Mouse (Mus musculus) CH12.LX (cell line): ENCODE data around the gene Lrrc20. TPM values are rescaled to one million over a fixed set of nuclear protein-coding genes. Genes with fewer than 3 reads are reported as not detected.
A peak's percentile ranks its signal among the peaks of the same experiment; 100 is the strongest.

Experiments
- DNase-seq: peaks from one replicate; pipeline ENCODE4 v3.0.0-alpha.2; 2013; ENCODE audit errors: extremely low read depth
- H3K27ac ChIP-seq: 2 replicates; pipeline ENCODE4 v1.5.1; 2012; ENCODE audit warnings: low read depth, mild to moderate bottlenecking, control low read depth, moderate library complexity; ENCODE audit not compliant: insufficient read depth
- H3K27me3 ChIP-seq: replicated peaks from 2 replicates; pipeline ENCODE3; 2012; ENCODE audit warnings: inconsistent platforms
- H3K36me3 ChIP-seq, 2 experiments: replicated peaks in 1 of 2; 2 replicates each; pipeline versions ENCODE3 to v1.6.1; 2012; ENCODE audit warnings: inconsistent platforms in 1 of 2, low read length in 1 of 2, mild to moderate bottlenecking in 1 of 2, mixed read lengths in 1 of 2, moderate library complexity in 1 of 2; ENCODE audit not compliant: control insufficient read depth in 1 of 2, insufficient read depth in 1 of 2
- H3K4me1 ChIP-seq, 2 experiments: 2 replicates each; pipeline ENCODE4 v1.6.1; 2012; ENCODE audit warnings: inconsistent platforms in 1 of 2, moderate library complexity in 1 of 2; ENCODE audit not compliant: insufficient read depth in 2 of 2, control insufficient read depth in 1 of 2
- H3K4me2 ChIP-seq: 2 replicates; pipeline ENCODE4 v1.6.1; 2012; ENCODE audit warnings: low read depth, mild to moderate bottlenecking, control low read depth; ENCODE audit not compliant: poor library complexity, insufficient read depth, severe bottlenecking
- H3K4me3 ChIP-seq, 3 experiments: fragments of 150-350 bp in 1 of 3; sonication (generic) in 1 of 3; replicated peaks in 1 of 3; 2 replicates each; pipeline versions ENCODE3 to v1.5.1; 2011 to 2012; ENCODE audit warnings: low read depth in 2 of 3, low read length in 2 of 3, mild to moderate bottlenecking in 2 of 3, moderate library complexity in 2 of 3, control low read depth in 1 of 3, improper control_type of control experiment in 1 of 3, inconsistent platforms in 1 of 3, mixed read lengths in 1 of 3; ENCODE audit not compliant: poor library complexity in 1 of 3
- H3K79me2 ChIP-seq: replicated peaks from 2 replicates; pipeline ENCODE4 v1.6.1; 2012; ENCODE audit warnings: mild to moderate bottlenecking, moderate library complexity; ENCODE audit not compliant: control insufficient read depth, poor library complexity, insufficient read depth, severe bottlenecking; ENCODE audit errors: extremely low read depth
- H3K9ac ChIP-seq: 2 replicates; pipeline ENCODE4 v1.6.1; 2012; ENCODE audit warnings: low read depth, mild to moderate bottlenecking, control low read depth, moderate library complexity; ENCODE audit not compliant: insufficient read depth
- H3K9me3 ChIP-seq: replicated peaks from 2 replicates; pipeline ENCODE3; 2012; ENCODE audit warnings: low read length, inconsistent platforms, mixed read lengths
- EP300 ChIP-seq: IDR thresholded peaks from 2 replicates; pipeline ENCODE4 v1.6.1; 2011; ENCODE audit warnings: low read length, improper control_type of control experiment
- ETS1 ChIP-seq: conservative IDR thresholded peaks from 2 replicates; pipeline ENCODE4 v1.6.1; 2012; ENCODE audit warnings: low read depth, mild to moderate bottlenecking, inconsistent platforms, low read length, improper control_type of control experiment, moderate library complexity
- IRF4 ChIP-seq: IDR thresholded peaks from 2 replicates; pipeline ENCODE4 v1.6.1; 2014; ENCODE audit warnings: low read depth, mild to moderate bottlenecking, inconsistent platforms, low read length, improper control_type of control experiment
- JUN ChIP-seq: IDR thresholded peaks from 2 replicates; pipeline ENCODE4 v1.6.1; 2011; ENCODE audit warnings: low read depth, mild to moderate bottlenecking, low read length, improper control_type of control experiment, moderate library complexity; ENCODE audit not compliant: insufficient read depth
- JUND ChIP-seq: conservative IDR thresholded peaks from 2 replicates; pipeline ENCODE4 v1.6.1; 2011; ENCODE audit warnings: low read depth, low read length, improper control_type of control experiment
- KAT2A ChIP-seq: IDR thresholded peaks from 2 replicates; pipeline ENCODE4 v1.6.1; 2012; ENCODE audit warnings: low read length, improper control_type of control experiment, inconsistent platforms; ENCODE audit not compliant: insufficient replicate concordance
- MAZ ChIP-seq: IDR thresholded peaks from 2 replicates; pipeline ENCODE4 v1.6.1; 2012; ENCODE audit warnings: low read depth, mild to moderate bottlenecking, inconsistent platforms, low read length, improper control_type of control experiment, moderate library complexity
- MEF2A ChIP-seq: IDR thresholded peaks from 2 replicates; pipeline ENCODE4 v1.6.1; 2014; ENCODE audit warnings: low read depth, mild to moderate bottlenecking, inconsistent platforms, low read length, improper control_type of control experiment, borderline replicate concordance
- MYC ChIP-seq: IDR thresholded peaks from 2 replicates; pipeline ENCODE4 v1.6.1; 2011; ENCODE audit warnings: low read depth, mild to moderate bottlenecking, improper control_type of control experiment, low read length
- NRF1 ChIP-seq: IDR thresholded peaks from 2 replicates; pipeline ENCODE4 v1.6.1; 2014; ENCODE audit warnings: low read depth, mild to moderate bottlenecking, inconsistent platforms, low read length, improper control_type of control experiment, moderate library complexity
- PAX5 ChIP-seq: IDR thresholded peaks from 2 replicates; pipeline ENCODE4 v1.6.1; 2012; ENCODE audit warnings: low read length, inconsistent platforms, mixed read lengths
- POLR2A ChIP-seq: IDR thresholded peaks from 2 replicates; pipeline ENCODE4 v1.6.1; 2011; ENCODE audit warnings: low read depth, mild to moderate bottlenecking, improper control_type of control experiment, low read length
- RAD21 ChIP-seq: IDR thresholded peaks from 2 replicates; pipeline ENCODE4 v1.6.1; 2011; ENCODE audit warnings: low read depth, mild to moderate bottlenecking, low read length, improper control_type of control experiment, moderate library complexity
- SIN3A ChIP-seq: IDR thresholded peaks from 2 replicates; pipeline ENCODE4 v1.6.1; 2012; ENCODE audit warnings: low read length, improper control_type of control experiment, inconsistent platforms
- SMC3 ChIP-seq: IDR thresholded peaks from 2 replicates; pipeline ENCODE4 v1.6.1; 2011; ENCODE audit warnings: low read depth, low read length, improper control_type of control experiment
- TBP ChIP-seq: conservative IDR thresholded peaks from 2 replicates; pipeline ENCODE4 v1.6.1; 2011; ENCODE audit warnings: low read depth, low read length, improper control_type of control experiment
- TCF12 ChIP-seq: IDR thresholded peaks from 2 replicates; pipeline ENCODE4 v1.6.1; 2014; ENCODE audit warnings: low read depth, mild to moderate bottlenecking, inconsistent platforms, low read length, improper control_type of control experiment
- UBTF ChIP-seq: IDR thresholded peaks from 2 replicates; pipeline ENCODE4 v1.6.1; 2012; ENCODE audit warnings: low read depth, mild to moderate bottlenecking, inconsistent platforms, low read length, improper control_type of control experiment, moderate library complexity
- USF1 ChIP-seq: IDR thresholded peaks from 2 replicates; pipeline ENCODE4 v1.6.1; 2014; ENCODE audit warnings: low read depth, mild to moderate bottlenecking, inconsistent platforms, low read length, improper control_type of control experiment
- ZC3H11A ChIP-seq: IDR thresholded peaks from 2 replicates; pipeline ENCODE4 v1.6.1; 2012; ENCODE audit warnings: low read depth, mild to moderate bottlenecking, inconsistent platforms, low read length, improper control_type of control experiment
- ZKSCAN1 ChIP-seq: IDR thresholded peaks from 2 replicates; pipeline ENCODE4 v1.6.1; 2012; ENCODE audit warnings: low read depth, inconsistent platforms, low read length, improper control_type of control experiment, borderline replicate concordance
- ZMIZ1 ChIP-seq: IDR thresholded peaks from 2 replicates; pipeline ENCODE4 v1.6.1; 2012; ENCODE audit warnings: low read depth, mild to moderate bottlenecking, inconsistent platforms, low read length, improper control_type of control experiment
- dilution Hi-C: fragments of 300-500 bp; cut with MboI; formaldehyde crosslinking; loops from 2 replicates; pipeline ENCODE4 v1.14.3; 2020; ENCODE audit warnings: low sequenced_read_pairs; ENCODE audit not compliant: extremely low pct_unique_long_range_greater_than_20kb, extremely low pct_ligation_motif_present
- in situ Hi-C: fragments of 300-500 bp; cut with MboI; formaldehyde crosslinking; loops from 3 replicates; pipeline ENCODE4 v1.14.3; 2019; ENCODE audit warnings: low sequenced_read_pairs, low pct_ligation_motif_present, low pct_unique_long_range_greater_than_20kb, mixed read lengths
- polyA plus RNA-seq: library from polyadenylated mRNA; unstranded; fragments of >175 nt; gene quantifications from 2 replicates; pipeline ENCODE4 v1.2.1, GENCODE M21; 2012; ENCODE audit warnings: low read depth; ENCODE audit not compliant: insufficient read length
- total RNA-seq, 2 experiments: library from RNA; depleted of rRNA; stranded (reverse); fragments of 300-350 nt in 1 of 2; fragments of >200 nt in 1 of 2; gene quantifications; 2 replicates each; pipeline ENCODE4 v1.2.3; 2012 to 2014

The Lrrc20 gene
- total and polyA plus RNA-seq, 3 experiments = 8.0 to 13.7 (median 9.9) TPM

DNA sequence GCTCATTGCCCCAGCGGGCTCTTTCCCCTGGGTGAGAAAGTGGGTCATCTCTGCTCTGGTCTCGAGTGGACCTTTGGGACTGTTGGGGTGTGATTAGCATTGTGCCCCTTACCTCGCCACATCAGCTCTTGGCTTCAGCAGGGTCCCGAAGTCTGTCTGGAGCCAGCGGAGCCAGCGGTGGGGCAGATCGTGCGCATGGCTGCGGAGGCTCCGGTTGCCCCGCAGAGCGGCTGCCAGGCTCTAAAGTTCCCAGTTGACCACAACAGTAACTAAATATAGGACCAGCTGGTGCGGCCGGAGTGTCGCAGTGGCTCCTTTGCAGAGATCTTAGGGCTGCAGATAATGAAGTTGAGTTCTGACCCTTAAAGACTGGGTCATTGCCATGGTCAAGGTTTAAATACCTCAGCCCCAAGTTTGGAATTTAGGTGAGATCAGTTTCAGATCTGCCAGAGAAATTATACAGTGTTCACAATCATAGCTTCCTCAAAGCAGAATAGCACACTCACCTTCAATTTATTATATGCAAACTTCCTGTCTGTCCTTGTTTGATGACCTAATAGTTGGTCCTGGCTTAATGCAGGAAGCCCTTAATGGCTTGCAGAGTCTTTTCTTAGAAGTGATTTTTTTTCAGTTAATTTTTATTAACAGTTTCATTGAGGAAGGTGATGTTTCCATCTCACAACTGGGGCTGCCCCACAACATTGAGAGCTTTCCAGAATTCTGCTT, 1.0 kb downstream of the Lrrc20 start:
- peak overlapping the region; percentile 71 to 83 (median 73) for H3K4me3 ChIP-seq
- in situ Hi-C loops (loop anchor here (5.0 kb wide), 2 partner anchors 126 to 181 kb away; no protein-coding TSS in a partner anchor), dilution Hi-C loops (no loop called here)
- peaks cover 2% of the 10 kb centered on the region for H3K9me3 ChIP-seq
- H3K79me2 ChIP-seq = no peaks in the 10 kb centered on the region
- peaks cover 2 to 58% of the 10 kb centered on the region in 2 experiments; a peak in 3 of 4 replicates for H3K4me1 ChIP-seq
- H3K9ac ChIP-seq = peak overlapping the region; percentile 31
- peak overlapping the region; percentile 53 for H3K4me2 ChIP-seq
- TF ChIP-seq MYC (no peak), EP300 (no peak), IRF4 (no peak), MAZ (no peak), PAX5 (no peak), TCF12 (no peak)
- H3K27ac ChIP-seq = no peak overlapping the region
- no peak for DNase-seq
- peaks cover 2% of the 10 kb centered on the region for H3K27me3 ChIP-seq
- H3K36me3 ChIP-seq = peaks cover 0 to 12% of the 10 kb centered on the region in 2 experiments

DNA sequence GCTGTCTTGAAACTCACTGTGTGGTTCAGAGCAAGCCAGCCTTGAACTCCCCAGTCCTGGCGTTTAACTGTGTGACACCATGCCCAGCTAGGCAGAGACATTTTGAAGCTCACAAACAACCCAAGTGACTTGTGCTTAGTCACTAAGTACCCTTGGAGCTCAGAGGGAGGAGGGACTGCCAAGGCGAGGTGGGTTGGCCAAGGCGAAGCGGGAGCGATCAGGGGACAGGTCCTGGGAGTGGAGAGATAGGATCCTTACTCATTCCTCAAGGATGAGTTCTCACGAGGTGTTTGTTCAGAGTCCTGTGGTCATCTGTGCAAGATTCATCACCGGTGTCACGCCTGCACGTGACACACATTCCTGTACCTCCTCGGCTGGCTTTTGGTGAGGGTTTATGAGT, 3.9 kb downstream of the Lrrc20 start:
- dilution Hi-C loops = no loop called here
- in situ Hi-C loops = loop anchor here (5.0 kb wide), 2 partner anchors 123 to 178 kb away; no protein-coding TSS in a partner anchor
- DNase-seq = no peak
- Histone ChIP-seq H3K4me2 (no peak overlapping the region), H3K27me3 (no peaks in the 10 kb centered on the region), H3K9ac (no peak overlapping the region), H3K79me2 (no peaks in the 10 kb centered on the region), H3K4me1 (peaks cover 2 to 62% of the 10 kb centered on the region in 2 experiments; a peak in 3 of 4 replicates), H3K4me3 (no peak overlapping the region)
- no peak for TF ChIP-seq JUN
- TF ChIP-seq JUND = no peak
- no peak for TF ChIP-seq SIN3A
- no peak for TF ChIP-seq TBP
- no peak for TF ChIP-seq ETS1
- TF ChIP-seq NRF1 = no peak
- TF ChIP-seq USF1 = no peak
- no peak for TF ChIP-seq KAT2A
- TF ChIP-seq SMC3 = no peak
- no peak for TF ChIP-seq ZC3H11A
- TF ChIP-seq MEF2A = no peak
- no peak for TF ChIP-seq IRF4
- no peak for TF ChIP-seq MAZ
- no peak for TF ChIP-seq EP300
- TF ChIP-seq POLR2A = no peak
- TF ChIP-seq RAD21 = no peak
- TF ChIP-seq ZKSCAN1 = no peak
- no peak for TF ChIP-seq PAX5
- TF ChIP-seq UBTF = no peak
- no peak for TF ChIP-seq ZMIZ1
- TF ChIP-seq, all 38 proteins: peak for 0
- no peaks in the 10 kb centered on the region for H3K9me3 ChIP-seq
- peaks cover 0 to 33% of the 10 kb centered on the region in 2 experiments for H3K36me3 ChIP-seq
- no peak overlapping the region for H3K27ac ChIP-seq
